Mouse (Mus musculus) heart, postnatal 14 days (tissue): ENCODE results near the gene Evc. TPM values are rescaled to one million over a fixed set of nuclear protein-coding genes. Genes with fewer than 3 reads are reported as not detected.

Source experiments
- DNase-seq, 2 experiments: peaks; one replicate each; pipeline ENCODE4 v3.0.0; 2021 to 2022
- intact Hi-C: fragments of 180-260 bp; cut with DNase I; formaldehyde crosslinking; loops from one replicate; pipeline ENCODE4 v1.15.1; 2025
- total RNA-seq, 2 experiments: library from RNA; stranded (reverse); gene quantifications; 2 replicates each; pipeline ENCODE4 v1.2.3; 2021

The Evc gene
- total RNA-seq, 2 experiments from 2014 or later, result 5.5 to 5.8 TPM

DNA sequence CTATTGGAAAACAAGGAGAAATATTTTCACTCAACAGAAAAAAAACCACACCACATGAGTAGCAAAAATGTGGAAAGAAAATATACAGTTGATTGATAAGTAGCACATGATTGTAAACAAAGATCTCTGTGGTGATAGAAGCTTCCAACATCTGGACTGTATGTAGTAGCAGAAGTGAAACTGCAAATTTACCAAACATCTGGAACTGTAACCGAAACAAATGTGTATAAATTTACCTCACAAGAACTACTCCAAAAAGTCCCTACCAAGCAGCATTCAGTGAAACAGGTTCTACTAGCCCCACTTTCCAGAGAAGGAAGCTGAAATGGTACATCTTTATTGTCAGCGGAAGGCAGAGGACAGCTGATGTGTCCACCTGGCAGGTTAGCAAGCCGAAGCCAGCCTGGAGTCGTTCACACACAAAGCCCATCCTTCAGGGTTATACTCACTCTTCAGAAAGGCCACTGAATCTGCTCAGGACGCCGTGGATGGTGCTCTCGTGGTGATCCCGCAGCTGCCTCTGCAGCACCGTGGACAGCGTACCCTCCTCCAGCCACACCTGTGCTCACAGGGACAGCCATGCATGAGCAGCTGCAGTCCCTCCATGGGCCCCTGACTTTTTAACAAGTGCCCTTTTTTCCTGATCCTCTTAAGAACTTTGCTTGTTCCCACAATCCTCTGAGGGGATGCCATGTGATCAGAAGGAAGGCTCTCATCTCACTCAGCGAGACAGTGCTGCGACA, 23.5 kb downstream of the Evc start:
- DNase-seq, result no peak
- intact Hi-C loops, result no loop called here

DNA sequence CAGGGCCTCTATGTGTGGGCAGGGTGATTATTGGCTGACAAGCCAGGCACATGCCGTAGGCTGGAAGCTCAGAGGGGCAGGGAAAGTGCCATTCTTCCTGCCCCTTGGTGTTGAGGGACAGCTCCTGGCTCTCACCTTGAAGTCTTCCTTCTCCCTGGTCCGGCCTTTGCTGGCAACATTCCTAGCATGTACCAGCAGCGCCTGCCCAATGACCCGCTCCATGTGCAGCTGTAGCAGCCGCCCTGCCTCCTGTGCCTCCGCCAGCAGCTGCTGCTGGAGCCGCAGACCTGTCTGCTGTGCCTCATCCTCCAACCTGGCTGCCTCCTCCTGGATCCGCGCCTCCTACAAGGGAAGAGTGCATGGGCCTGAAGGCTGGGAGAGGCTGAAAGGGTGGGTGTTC, 26.7 kb downstream of the Evc start:
- intact Hi-C loops, result no loop called here
- DNase-seq, result no peak

DNA sequence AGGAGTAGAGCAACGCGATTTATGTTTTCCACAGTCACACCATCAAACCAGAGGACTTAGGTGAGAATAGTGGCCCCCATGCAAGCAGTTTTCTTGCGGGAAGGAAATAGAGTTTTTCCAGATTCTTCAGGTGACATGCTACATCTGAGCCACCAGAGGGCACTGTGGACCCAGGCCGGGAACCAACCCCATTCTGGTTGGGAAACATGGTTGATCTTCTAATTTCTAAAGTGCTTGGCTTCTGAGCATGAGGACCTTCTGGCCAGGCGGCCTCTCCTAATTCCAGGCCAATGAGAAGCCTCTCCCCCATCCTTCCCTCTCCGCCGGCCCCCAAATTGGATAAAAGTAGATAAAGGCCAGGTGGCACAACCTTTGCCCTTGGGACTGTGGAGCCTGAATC, 38.3 kb downstream of the Evc start:
- intact Hi-C loops, result loop anchor here (1.0 to 10.0 kb wide), 4 partner anchors 56 to 896 kb away; partner anchors contain the start of gene Stk32b
- peak; percentile 36 to 57 for DNase-seq

DNA sequence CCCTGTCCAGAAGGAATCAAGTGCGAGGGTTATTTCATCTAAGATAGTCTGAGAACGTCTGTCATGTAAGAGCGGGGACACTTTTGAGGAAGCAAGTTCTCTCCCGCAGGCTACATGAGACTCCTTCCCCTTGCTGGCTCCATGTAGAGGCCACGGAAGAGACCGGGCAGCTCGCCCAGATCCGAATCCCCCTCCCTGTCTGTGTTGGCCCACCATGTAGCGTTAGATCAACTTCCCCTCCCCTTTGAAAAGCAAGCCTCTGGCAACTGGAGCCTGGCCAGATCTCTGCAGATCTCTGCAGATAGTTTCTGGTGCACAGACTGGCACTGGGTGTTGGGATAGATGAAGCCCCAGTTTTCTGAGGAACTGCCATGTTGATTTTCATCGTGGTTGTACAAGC, 40.0 kb downstream of the Evc start:
- intact Hi-C loops, result loop anchor here (2.0 to 10.0 kb wide), 3 partner anchors 456 to 898 kb away; no protein-coding TSS in a partner anchor
- DNase-seq, result no peak

DNA sequence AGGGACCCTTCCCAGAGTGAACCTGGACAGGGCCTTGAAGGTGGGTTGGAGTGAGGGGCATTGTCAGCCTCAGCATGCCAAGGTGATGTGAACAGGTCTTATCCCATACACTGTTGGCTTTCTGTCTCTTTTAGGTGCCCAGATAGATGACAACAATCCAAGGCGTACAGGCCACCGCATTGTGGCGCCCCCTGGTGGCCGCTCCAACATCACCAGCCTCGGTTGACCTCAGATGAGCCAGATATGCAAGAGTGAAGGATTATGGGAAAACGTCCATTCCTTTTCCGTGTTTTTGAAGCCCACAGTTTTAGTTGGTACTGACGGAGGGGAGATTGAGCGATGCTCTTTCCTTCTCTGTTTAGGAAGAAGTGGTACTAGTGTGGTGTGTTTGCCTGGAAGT, 45.7 kb downstream of the Evc start:
- intact Hi-C loops, result loop anchor here (10.0 kb wide), 2 partner anchors 804 to 904 kb away; no protein-coding TSS in a partner anchor
- no peak for DNase-seq

DNA sequence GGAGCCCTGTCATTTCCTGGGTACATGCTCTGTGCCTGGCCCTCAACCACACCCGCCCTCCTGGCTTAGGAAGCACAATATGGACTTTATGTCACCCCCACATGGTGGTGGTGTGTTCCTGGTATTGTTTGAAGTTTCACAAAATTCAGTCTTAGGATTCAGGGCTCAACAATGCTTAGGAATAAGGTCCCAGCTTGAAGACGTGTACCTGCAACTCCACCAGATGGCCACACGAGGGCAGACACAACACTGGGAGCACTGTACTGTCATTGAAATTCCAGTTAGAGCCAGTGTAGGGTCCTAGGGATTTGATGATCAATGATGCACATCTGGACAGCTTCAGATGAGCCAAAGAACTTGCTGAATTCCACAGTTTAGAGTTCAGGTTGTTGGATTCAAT, 47.5 kb downstream of the Evc start:
- intact Hi-C loops, result loop anchor here (5.0 kb wide), 1 partner anchor 127 kb away; no protein-coding TSS in a partner anchor
- DNase-seq, result peak; percentile 26 to 48

DNA sequence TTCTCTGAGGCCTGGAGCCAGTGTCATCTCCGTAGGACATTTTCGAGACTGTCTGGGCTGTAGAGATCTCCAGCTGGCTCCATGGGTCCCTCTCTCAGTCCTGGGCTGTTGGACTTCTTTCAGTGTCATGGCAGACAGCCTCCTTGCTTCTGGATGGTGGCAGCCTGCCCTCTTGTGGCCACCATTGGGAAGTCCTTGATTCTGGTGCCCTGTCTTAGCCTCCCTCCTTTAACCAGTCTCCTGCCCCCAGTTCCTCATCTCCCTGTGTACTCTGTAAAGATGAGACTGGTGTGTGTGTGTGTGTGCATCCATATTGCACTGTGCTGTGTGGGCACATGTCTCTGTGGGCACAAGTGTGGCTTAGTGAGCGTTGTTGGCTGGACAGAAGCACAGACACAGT, 48.3 kb downstream of the Evc start:
- DNase-seq, result peak; percentile 28 to 57
- intact Hi-C loops, result loop anchor here (5.0 kb wide), 1 partner anchor 126 kb away; no protein-coding TSS in a partner anchor

DNA sequence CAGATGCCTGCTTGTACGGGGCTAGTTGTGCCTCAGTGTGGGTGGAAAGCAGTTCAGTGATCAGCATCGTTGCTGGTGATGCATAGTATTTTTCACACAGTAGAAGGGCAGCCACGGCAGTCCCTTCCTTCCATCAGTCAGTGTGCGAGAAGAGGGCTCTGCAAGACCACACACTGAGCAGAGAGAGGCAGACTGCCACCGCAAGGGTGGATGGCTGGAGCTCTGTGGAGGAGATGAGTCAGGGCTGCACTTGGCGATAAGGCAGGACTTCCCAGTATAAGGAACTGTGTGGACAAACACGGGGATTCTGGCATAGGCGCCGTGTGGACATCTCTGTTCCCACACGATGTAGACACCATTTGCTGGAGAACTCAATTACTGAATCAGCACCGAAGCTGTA, 55.7 kb downstream of the Evc start:
- no peak for DNase-seq
- intact Hi-C loops, result no loop called here

DNA sequence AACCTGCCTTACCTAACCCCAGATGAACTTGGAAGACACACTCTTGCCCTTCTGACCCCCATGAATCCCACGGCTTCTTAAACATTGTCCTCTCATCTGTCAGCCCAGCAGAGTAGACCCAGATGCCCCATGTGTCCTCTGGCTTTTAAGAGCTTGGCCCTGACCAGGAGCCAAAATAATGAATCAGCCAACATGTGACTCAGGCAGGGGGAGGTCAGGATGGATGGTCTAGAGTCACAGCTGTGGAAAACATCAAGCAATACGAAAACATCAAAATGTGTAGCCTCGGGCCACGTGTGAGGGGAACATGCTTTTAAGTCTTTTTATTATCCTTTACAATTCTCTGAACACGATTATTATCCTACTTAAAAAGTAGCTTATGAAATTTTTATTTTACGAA, 72.9 kb downstream of the Evc start:
- DNase-seq, result no peak
- intact Hi-C loops, result no loop called here

DNA sequence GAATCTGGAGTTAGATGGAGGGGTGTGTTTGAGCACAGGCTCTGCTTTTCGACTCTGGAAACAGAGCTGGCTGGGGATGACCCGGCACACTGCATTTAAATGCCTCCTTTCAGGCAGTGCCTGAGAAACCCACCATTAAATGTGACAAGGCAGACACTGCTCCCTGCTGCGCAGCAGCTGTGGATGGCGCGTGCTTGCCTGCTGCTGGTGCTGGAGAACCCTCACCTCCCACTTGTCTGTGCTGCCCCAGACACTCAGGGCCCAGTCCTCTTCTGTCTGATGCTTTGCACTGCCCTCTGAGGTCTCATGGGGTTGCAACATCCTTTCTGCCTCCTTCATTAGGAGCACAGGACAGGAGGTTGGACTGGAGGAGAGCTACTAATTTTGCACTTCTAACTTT, 75.0 kb downstream of the Evc start:
- DNase-seq, result no peak
- intact Hi-C loops, result no loop called here

DNA sequence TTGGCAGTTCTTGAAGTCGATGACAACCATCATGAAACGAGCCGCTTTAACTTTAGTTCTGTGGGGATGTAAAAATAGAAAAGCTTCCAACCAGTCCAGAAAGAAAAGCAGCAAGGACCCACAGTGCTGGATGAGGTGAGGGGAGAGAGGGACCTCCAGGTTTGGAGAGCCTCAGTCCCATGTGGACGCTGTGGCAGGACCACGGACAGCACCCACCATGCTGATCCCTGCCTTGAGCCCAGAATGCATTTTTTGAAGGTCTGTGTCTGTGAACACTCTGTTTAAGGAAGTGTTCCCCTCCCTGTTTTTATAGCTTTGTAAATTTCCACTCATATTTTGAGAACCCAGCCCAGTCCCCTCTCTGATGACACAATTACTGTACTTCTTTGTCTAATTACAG, 79.5 kb downstream of the Evc start:
- DNase-seq, result peak; percentile 56 to 72
- intact Hi-C loops, result no loop called here

DNA sequence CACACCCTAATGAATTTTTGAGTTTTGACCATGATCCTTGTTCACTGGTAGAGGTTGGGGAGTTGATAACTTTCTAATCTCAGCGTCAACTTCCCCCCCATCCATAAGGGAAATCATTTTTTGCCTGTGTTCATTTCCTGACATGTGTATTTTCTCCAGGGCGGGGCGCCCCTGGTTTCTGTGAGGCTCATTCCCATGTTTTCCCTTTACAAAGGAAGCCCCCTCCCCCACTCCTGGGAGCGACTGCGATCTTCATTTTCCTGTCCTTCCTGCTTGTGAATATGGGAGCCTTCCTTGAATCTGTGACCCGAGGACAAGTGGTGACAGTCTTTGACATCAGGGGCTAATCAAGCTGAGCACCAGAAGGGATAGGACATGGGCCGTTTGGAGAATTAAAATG, 79.9 kb downstream of the Evc start:
- no peak for DNase-seq
- intact Hi-C loops, result no loop called here

DNA sequence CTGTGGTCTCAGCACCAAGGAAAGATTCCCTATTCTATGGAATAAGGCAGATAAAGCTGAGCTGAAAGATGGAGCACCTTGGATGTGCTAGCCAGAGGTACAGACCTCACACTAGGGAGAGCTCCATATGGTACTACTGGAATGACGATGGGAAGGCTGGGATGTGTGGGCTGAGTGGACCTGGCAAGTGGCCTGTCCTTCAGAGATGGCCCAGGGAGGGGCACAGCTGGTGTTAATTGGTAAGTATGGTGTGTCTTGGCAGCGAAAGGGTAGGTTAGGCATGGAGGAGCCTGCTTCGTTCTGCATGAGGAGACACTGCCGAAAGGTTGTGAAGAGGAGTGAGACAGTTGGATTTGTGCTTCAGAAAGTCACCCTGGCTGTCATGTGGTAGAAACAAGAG, 82.2 kb downstream of the Evc start:
- DNase-seq, result no peak
- intact Hi-C loops, result no loop called here

DNA sequence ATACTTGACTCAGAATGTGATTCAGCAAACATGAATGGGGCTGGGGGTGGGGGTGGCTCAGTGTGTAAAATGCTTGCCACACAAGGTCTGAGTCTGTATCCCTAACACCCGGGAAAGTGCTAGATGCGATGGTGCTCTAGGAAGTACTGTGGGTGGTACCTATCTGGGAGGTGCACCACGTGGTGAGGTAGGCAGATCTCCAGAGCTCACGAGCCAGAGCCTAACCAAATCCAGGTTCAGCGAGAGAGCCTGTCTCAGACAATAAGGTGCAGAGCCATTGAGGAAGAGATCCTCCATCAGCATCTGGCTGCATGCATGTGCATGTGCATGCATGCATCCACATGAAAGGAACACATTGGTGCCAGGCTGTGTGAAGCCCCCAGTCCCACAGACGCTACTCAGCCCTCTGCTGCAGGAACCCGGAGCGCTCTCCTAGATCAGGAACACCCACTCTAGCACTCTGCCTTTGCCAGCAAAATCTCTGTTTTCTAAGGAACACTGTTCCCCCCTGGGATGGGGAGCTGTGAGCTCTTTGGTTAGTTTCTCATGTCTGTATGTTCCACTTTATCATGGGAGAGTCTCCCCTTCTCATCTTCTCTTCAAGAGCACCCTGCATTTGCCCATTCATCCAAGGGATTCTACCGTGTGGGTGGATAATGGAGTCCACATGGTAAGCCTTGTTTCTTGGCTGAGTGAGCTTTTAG, 84.4 kb downstream of the Evc start:
- no peak for DNase-seq
- intact Hi-C loops, result no loop called here

DNA sequence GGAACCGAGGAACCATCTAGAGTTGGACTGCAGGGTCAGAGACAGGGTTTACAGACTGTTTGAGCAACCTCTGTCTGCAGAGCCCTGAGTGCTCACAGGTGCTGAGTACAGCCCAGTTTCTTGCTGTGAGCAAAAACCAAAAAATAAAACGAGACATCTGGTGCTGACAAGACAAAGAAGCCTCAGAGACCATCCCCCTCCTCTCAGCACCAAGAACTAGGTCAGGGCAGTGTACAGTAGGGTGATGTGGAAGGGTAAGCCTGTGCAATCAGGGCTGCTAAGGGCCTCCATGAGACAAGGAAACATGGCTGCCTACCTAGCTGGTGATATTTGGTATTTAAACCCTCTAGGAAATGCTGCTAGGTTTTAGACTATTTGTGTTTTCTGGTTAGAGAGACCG, 85.1 kb downstream of the Evc start:
- DNase-seq, result no peak

DNA sequence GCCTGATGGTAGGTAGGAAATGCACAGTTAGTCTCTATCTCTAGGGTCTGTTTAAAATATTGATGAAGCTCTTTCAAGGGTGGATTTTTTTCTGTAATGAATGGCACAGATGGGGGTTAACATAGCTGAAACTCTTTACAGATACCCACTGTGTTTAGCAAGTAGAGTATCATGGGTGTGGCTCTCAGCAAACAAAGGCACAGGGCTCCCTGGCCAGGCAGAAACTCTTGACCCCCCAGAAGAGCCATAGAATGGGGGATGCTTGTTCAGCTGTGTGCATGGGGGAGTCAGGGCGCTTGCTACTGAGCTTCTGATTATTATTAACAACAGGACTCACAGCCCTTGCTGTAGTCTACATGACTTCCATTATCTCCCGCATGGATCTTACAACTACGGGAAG, 87.8 kb downstream of the Evc start:
- intact Hi-C loops, result no loop called here
- no peak for DNase-seq

More for the DNA sequence above, 85.1 kb downstream of the Evc start:
- intact Hi-C loops, result no loop called here

DNA sequence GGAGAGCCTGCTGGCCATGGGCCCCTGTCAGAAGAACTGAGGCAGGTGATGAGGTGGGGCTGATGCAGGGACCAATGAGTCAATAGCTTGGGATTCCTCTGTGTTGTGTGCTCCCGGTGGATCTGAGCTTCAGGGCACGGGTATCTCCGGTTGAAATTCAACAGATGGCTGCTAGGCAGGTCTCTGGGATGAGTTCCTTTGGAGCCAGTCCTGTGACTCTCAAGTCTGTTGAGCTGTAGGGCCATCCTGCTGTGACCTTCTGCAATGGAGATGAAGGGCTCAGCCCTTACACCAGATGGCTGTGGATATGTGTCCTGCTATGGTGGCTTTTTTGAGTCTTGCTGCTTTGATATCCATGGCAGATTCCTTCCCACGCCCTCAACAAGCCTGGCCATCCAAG, 89.2 kb downstream of the Evc start:
- intact Hi-C loops, result no loop called here
- DNase-seq, result no peak

DNA sequence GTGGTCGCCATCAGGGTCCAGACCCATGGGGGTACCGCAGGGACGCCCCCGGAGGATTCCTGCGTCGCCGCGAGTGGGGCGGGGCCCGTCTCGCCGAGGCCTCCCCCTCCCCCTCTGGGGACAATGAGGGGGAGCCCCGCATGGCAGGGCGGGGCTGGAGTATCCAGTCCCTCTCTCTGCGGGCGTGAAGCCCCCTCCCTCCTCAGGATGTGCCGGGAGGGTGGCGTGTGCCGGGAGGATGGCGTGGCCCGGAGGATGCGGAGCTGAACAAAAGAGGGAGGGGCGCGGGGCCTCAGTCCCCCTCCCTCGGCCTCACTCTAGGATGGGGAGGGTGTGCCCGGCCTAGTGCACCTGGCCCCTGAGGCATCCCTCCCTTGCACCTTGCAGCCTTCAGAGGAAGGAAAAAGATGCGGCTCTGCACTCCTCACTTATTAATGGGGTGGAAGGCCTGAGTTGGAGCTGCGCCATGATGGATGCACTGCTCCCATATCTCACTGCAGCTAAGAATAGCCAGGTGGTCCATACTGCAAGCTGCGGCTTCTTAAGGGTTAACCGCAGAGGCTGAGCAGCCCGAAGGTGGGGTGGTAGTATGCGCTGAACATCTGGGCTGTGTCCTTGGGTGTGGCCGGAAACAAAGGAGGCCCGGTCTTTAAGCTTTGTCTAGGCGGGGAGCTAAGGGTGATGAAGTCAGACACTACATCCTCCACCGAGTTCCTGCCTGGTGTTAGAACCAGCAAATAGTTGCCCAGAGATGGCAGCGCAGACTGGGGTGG, 90.4 kb downstream of the Evc start:
- no peak for DNase-seq
- intact Hi-C loops, result no loop called here

DNA sequence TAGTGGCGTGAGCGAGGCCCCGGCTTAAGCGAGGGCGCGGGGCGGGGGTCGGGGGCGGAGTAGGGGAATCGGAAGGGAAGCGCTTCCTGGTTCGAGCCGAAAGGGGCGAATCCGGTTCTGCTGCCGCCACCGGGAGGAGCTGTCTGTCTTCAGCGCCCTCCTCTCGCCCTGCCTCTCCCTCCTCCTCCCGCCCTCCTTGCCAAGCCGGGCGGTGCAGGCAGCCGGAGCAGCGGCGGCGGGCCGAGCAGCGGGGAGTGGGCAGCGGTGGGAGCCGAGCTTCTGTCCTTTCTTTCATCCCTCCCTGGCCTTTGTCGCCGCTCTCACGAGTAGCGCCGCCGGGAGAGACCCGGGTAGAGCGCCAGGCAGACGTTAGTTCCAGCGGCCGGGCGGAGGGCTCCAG, 91.0 kb downstream of the Evc start:
- DNase-seq, result peak; percentile 28 to 45
- intact Hi-C loops, result no loop called here

DNA sequence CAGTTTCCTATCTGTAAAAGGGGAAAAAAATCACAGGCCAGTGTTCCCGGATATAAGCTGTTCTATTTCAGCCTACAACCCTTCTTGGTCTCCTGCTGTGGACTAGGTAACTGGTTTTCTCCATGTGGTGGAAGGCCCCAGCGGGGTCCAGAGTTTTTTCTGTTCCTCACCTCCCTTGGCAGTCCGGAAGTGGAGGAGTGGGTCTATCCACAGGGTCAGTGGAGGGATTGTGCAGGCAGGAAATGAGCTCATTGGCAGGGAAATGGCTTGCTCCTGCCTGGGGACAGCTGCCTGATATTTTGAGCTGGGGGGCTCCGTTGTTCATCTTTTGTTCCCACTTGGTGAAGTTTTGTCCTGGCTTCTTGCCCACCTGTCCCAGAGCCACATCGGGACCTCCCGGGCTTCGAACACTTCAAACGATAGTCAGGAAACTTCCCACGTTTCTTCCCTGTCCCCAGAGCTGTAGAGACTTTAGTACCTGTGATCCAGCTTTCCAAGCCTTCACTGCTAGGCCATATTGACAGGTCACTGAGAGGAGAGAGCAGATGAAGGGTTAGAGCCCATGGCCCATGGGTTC, 91.9 kb downstream of the Evc start:
- intact Hi-C loops, result no loop called here
- no peak for DNase-seq

DNA sequence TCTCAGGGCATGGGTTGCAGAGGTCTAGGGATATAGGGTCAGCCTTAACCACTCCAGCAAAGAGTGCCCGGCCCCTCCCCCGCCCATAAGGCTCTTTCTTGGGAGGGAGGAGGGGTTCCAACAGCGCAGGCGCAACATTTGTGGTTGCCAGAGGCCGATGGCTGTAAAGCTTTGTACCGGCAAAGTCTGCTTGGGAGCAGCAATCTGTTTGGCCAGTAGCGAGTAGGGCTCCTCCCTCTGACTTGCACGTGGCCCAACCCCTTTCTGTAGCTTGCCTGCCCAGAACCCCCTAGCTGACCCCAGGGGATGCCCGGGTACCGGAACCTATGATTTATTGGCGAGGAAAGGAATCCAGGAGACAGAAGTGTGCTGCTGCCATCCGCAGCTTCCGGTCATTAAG, 92.5 kb downstream of the Evc start:
- intact Hi-C loops, result no loop called here
- no peak for DNase-seq
